Mouse (Mus musculus): ENCODE measurements at regions not wholly inside any gene's neighbourhood (a gene's known extent, or its start where the extent isn't known, plus 50 kb on each side); places are given as distances from the start of the nearest gene placed in this dataset.

GRCm38 (mm10) chr15:42296406-42296805 lies 2162.2 kb downstream of the 9330182O14Rik start:
- TF ChIP-seq POLR2A (IDR thresholded peaks at IDR 0.05; ENCODE audit: borderline replicate concordance, control insufficient read depth, low read depth, low read length) (no peak), CTCF (IDR thresholded peaks at IDR 0.05; ENCODE audit: control insufficient read depth, insufficient read depth, low read length) (no peak)
